Comparison of ENCODE assay signal across 8 mouse cellular contexts in genomic region chr13:21906946-21907806, GRCm38 (mm10). TPM values are rescaled to one million over a fixed set of nuclear protein-coding genes. Genes with fewer than 3 reads are reported as not detected.
DNase-seq lines count a peak whose midpoint lies in the region; ATAC-seq and TF ChIP-seq lines count a peak whose summit lies in the region.

No protein-coding gene starts in this region.

- H3K4me3 ChIP-seq in heart, embryonic 10.5 days, result peak overlapping the region; percentile 61
- H3K4me3 ChIP-seq in E14TG2a.4 (replicated peaks; ENCODE audit: low read length), result peak overlapping the region; percentile 77
- peak overlapping the region; percentile 56 for H3K4me3 ChIP-seq in embryonic fibroblast, embryonic 13.5 days (ENCODE audit: insufficient read depth, low read length)
- peak overlapping the region; percentile 58 for H3K4me3 ChIP-seq in liver, embryonic 13.5 days (replicated peaks)

- no peaks in the 10 kb centered on the region for H3K36me3 ChIP-seq in heart, embryonic 10.5 days
- H3K36me3 ChIP-seq in E14TG2a.4 (ENCODE audit: insufficient read depth, low read length), result no peaks in the 10 kb centered on the region
- no peaks in the 10 kb centered on the region for H3K36me3 ChIP-seq in liver, embryonic 13.5 days

- H3K9me3 ChIP-seq in heart, embryonic 10.5 days, result no peaks in the 10 kb centered on the region
- peaks cover 3% of the 10 kb centered on the region; the same call in 1 of the 2 replicates for H3K9me3 ChIP-seq in E14TG2a.4 (ENCODE audit: low read length)
- H3K9me3 ChIP-seq in liver, embryonic 13.5 days (replicated peaks), result no peaks in the 10 kb centered on the region

- no peak for TF ChIP-seq POLR2A in embryonic fibroblast, embryonic 13.5 days (IDR thresholded peaks at IDR 0.05; ENCODE audit: low read depth, low read length)

- H3K27ac ChIP-seq in heart, embryonic 10.5 days, result peak overlapping the region; percentile 62
- H3K27ac ChIP-seq in embryonic fibroblast, embryonic 13.5 days (ENCODE audit: insufficient read depth, low read length), result peak overlapping the region; percentile 16; the same call in 1 of the 2 replicates
- no peak overlapping the region; the same call in 1 of the 2 replicates for H3K27ac ChIP-seq in liver, embryonic 13.5 days

- H3K4me2 ChIP-seq in liver, embryonic 13.5 days, result peak overlapping the region; percentile 69

- no peaks in the 10 kb centered on the region for H3K27me3 ChIP-seq in heart, embryonic 10.5 days (ENCODE audit: insufficient read depth, poor library complexity, severe bottlenecking)
- no peaks in the 10 kb centered on the region for H3K27me3 ChIP-seq in E14TG2a.4 (ENCODE audit: insufficient read depth, low read length)
- no peaks in the 10 kb centered on the region for H3K27me3 ChIP-seq in liver, embryonic 13.5 days

- WGBS in heart, embryonic 10.5 days, result 2% methylated on average over 22 of the region's 22 CpGs
- WGBS in liver, embryonic 13.5 days (ENCODE audit: insufficient replicate concordance), result 2% methylated on average over 22 of the region's 22 CpGs

- H3K4me1 ChIP-seq in heart, embryonic 10.5 days, result no peaks in the 10 kb centered on the region; the same call in 1 of the 2 replicates
- peaks cover 69% of the 10 kb centered on the region for H3K4me1 ChIP-seq in E14TG2a.4 (replicated peaks; ENCODE audit: low read depth, low read length)
- peaks cover 2% of the 10 kb centered on the region; the same call in 1 of the 2 replicates for H3K4me1 ChIP-seq in embryonic fibroblast, embryonic 13.5 days (ENCODE audit: control insufficient read depth, insufficient read depth, low read length)
- peaks cover 54% of the 10 kb centered on the region for H3K4me1 ChIP-seq in liver, embryonic 13.5 days (replicated peaks)

- intact Hi-C loops in heart, postnatal 25 days (cut with DNase I), result no loop called here

- peak; percentile 81 for ATAC-seq in liver, embryonic 13.5 days (ENCODE audit: low read depth)

- H3K9ac ChIP-seq in liver, embryonic 13.5 days, result peak overlapping the region; percentile 56

- TF ChIP-seq CTCF in E14TG2a.4 (conservative IDR thresholded peaks at IDR 0.05; ENCODE audit: low read length), result no peak
- no peak for TF ChIP-seq CTCF in embryonic fibroblast, embryonic 13.5 days (IDR thresholded peaks at IDR 0.05; ENCODE audit: borderline replicate concordance, insufficient read depth, low read length)

- peak; percentile 77 for DNase-seq in heart, embryonic 10.5 days (ENCODE audit: low spot score)
- no peak for DNase-seq in heart, postnatal 25 days (ENCODE audit: low spot score)
- peak; percentile 61 for DNase-seq in liver, embryonic 13.5 days
- DNase-seq in cerebellum, adult 11 months, result no peak
- DNase-seq in B cell, adult 2 months, result no peak
- no peak for DNase-seq in layer of hippocampus, adult 11-12 months (ENCODE audit: low spot score)

RNA-seq across cellular contexts. Expression of gene Zfp184, which starts 37.7 kb away (rescaled TPM):
- 7.4 and 9.1 TPM in 2 replicates for polyA plus RNA-seq in heart, embryonic 10.5 days (2016; fragmentation: Nextera tagmentation; extraction: Ambion mirVana)
- under 1 TPM; 0.56 to 0.68 TPM for total RNA-seq in heart, postnatal 25 days (2021)
- polyA plus RNA-seq in embryonic fibroblast, embryonic 13.5 days (2011; ENCODE audit: insufficient read length, low read depth, missing spikeins), result 2.9 and 5.0 TPM in 2 replicates
- 0.89 and 1.0 TPM in 2 replicates for polyA plus RNA-seq in liver, embryonic 13.5 days (2015; fragmentation: Nextera tagmentation; extraction: Ambion mirVana)

Comparison
In these comparisons a context has a peak if more than half of its experiments do, and no peak if none do; other contexts are left out.
1. DNase-seq: peak in heart, embryonic 10.5 days (single experiment) and liver, embryonic 13.5 days (single experiment); none in heart, postnatal 25 days (single experiment), cerebellum, adult 11 months (single experiment), B cell, adult 2 months (0 of 2) and layer of hippocampus, adult 11-12 months (single experiment).
2. Peak in every context shown above with its lines, with median percentiles within 50 percentile points of each other: H3K4me3 ChIP-seq.